8 mouse cellular contexts compared by ENCODE assay signal in genomic region chr8:71462191-71462590, GRCm38 (mm10). TPM values are rescaled to one million over a fixed set of nuclear protein-coding genes. Genes with fewer than 3 reads are reported as not detected.
DNase-seq lines count a peak whose midpoint lies in the region; ATAC-seq lines count a peak whose summit lies in the region.

No protein-coding gene starts in this region.

- peak overlapping the region; percentile 80 for H3K9ac ChIP-seq in embryonic facial prominence, embryonic 13.5 days
- H3K9ac ChIP-seq in hindbrain, embryonic 12.5 days: peak overlapping the region; percentile 90; the same call in 1 of the 2 replicates
- peak overlapping the region; percentile 90 for H3K9ac ChIP-seq in midbrain, embryonic 13.5 days (replicated peaks)

- 74% methylated on average over 4 of the region's 4 CpGs for WGBS in embryonic facial prominence, embryonic 13.5 days
- WGBS in hindbrain, embryonic 12.5 days: 74% methylated on average over 4 of the region's 4 CpGs
- 76% methylated on average over 4 of the region's 4 CpGs for WGBS in midbrain, embryonic 13.5 days

- peak overlapping the region; percentile 90 for H3K4me3 ChIP-seq in embryonic facial prominence, embryonic 13.5 days
- peak overlapping the region; percentile 72 for H3K4me3 ChIP-seq in hindbrain, embryonic 12.5 days
- H3K4me3 ChIP-seq in midbrain, embryonic 13.5 days (replicated peaks): peak overlapping the region; percentile 82

- H3K9me3 ChIP-seq in embryonic facial prominence, embryonic 13.5 days: no peaks in the 10 kb centered on the region
- H3K9me3 ChIP-seq in hindbrain, embryonic 12.5 days (replicated peaks): no peaks in the 10 kb centered on the region
- H3K9me3 ChIP-seq in midbrain, embryonic 13.5 days: no peaks in the 10 kb centered on the region

- H3K36me3 ChIP-seq in embryonic facial prominence, embryonic 13.5 days: peaks cover 42% of the 10 kb centered on the region
- H3K36me3 ChIP-seq in hindbrain, embryonic 12.5 days: peaks cover 43% of the 10 kb centered on the region
- H3K36me3 ChIP-seq in midbrain, embryonic 13.5 days: peaks cover 46% of the 10 kb centered on the region

- intact Hi-C loops in left cerebral cortex, postnatal 25 days (cut with DNase I): loop anchor here (5.0 kb wide), 2 partner anchors 80 to 565 kb away; partner anchors contain the start of genes Nr2f6 and Rpl18a

- peaks cover 33% of the 10 kb centered on the region for H3K4me1 ChIP-seq in embryonic facial prominence, embryonic 13.5 days
- H3K4me1 ChIP-seq in hindbrain, embryonic 12.5 days: peaks cover 46% of the 10 kb centered on the region
- H3K4me1 ChIP-seq in midbrain, embryonic 13.5 days (replicated peaks): peaks cover 61% of the 10 kb centered on the region

- no peak overlapping the region for H3K27ac ChIP-seq in embryonic facial prominence, embryonic 13.5 days
- no peak overlapping the region for H3K27ac ChIP-seq in hindbrain, embryonic 12.5 days
- H3K27ac ChIP-seq in midbrain, embryonic 13.5 days: 0 out of 2 replicates have a peak overlapping the region, but pooled peaks have one; percentile 87

- peak overlapping the region; percentile 90 for H3K4me2 ChIP-seq in embryonic facial prominence, embryonic 13.5 days
- H3K4me2 ChIP-seq in hindbrain, embryonic 12.5 days (replicated peaks): peak overlapping the region; percentile 82
- H3K4me2 ChIP-seq in midbrain, embryonic 13.5 days (replicated peaks): peak overlapping the region; percentile 78

- DNase-seq in kidney, adult 11 months: peak; percentile 5
- no peak for DNase-seq in kidney, postnatal 10 days
- no peak for DNase-seq in urinary bladder, postnatal 14 days (ENCODE audit: low spot score)
- DNase-seq in left cerebral cortex, postnatal 25 days (ENCODE audit: low spot score in 2 of 2): no peak
- DNase-seq in cerebellum, adult 9-10 months: no peak

- ATAC-seq in embryonic facial prominence, embryonic 13.5 days (ENCODE audit: insufficient number of reproducible peaks, insufficient read depth, low FRiP score, low TSS enrichment, low read depth): no peak
- ATAC-seq in hindbrain, embryonic 12.5 days (ENCODE audit: low FRiP score): no peak
- ATAC-seq in midbrain, embryonic 13.5 days: no peak

- no peaks in the 10 kb centered on the region for H3K27me3 ChIP-seq in embryonic facial prominence, embryonic 13.5 days
- H3K27me3 ChIP-seq in hindbrain, embryonic 12.5 days: no peaks in the 10 kb centered on the region
- H3K27me3 ChIP-seq in midbrain, embryonic 13.5 days: no peaks in the 10 kb centered on the region

RNA-seq across cellular contexts. Expression of gene Abhd8, which starts 1.3 kb away (rescaled TPM):
- polyA plus RNA-seq in embryonic facial prominence, embryonic 13.5 days (2015; fragmentation: Nextera tagmentation; extraction: Ambion mirVana): 61.4 and 69.5 TPM in 2 replicates
- polyA plus RNA-seq in hindbrain, embryonic 12.5 days (2016; fragmentation: Nextera tagmentation; extraction: Ambion mirVana): 107 and 108 TPM in 2 replicates
- polyA plus RNA-seq in midbrain, embryonic 13.5 days (2015; fragmentation: Nextera tagmentation; extraction: Ambion mirVana): 114 and 133 TPM in 2 replicates
- 100 to 1,000 TPM; 299 to 324 TPM for total RNA-seq in left cerebral cortex, postnatal 25 days (2021)

RNA-seq across cellular contexts. Expression of gene Mrpl34, which starts 2.6 kb away (rescaled TPM):
- 146 and 148 TPM in 2 replicates for polyA plus RNA-seq in embryonic facial prominence, embryonic 13.5 days (2015; fragmentation: Nextera tagmentation; extraction: Ambion mirVana)
- 194 and 214 TPM in 2 replicates for polyA plus RNA-seq in hindbrain, embryonic 12.5 days (2016; fragmentation: Nextera tagmentation; extraction: Ambion mirVana)
- polyA plus RNA-seq in midbrain, embryonic 13.5 days (2015; fragmentation: Nextera tagmentation; extraction: Ambion mirVana): 242 TPM in 2 replicates
- total RNA-seq in left cerebral cortex, postnatal 25 days (2021): 10 to 100 TPM; 59.7 to 60.8 TPM

RNA-seq across cellular contexts. Expression of gene Dda1, which starts 6.8 kb away (rescaled TPM):
- 109 and 113 TPM in 2 replicates for polyA plus RNA-seq in embryonic facial prominence, embryonic 13.5 days (2015; fragmentation: Nextera tagmentation; extraction: Ambion mirVana)
- polyA plus RNA-seq in hindbrain, embryonic 12.5 days (2016; fragmentation: Nextera tagmentation; extraction: Ambion mirVana): 155 and 161 TPM in 2 replicates
- 197 TPM in 2 replicates for polyA plus RNA-seq in midbrain, embryonic 13.5 days (2015; fragmentation: Nextera tagmentation; extraction: Ambion mirVana)
- 10 to 100 TPM; 80.9 to 84.8 TPM for total RNA-seq in left cerebral cortex, postnatal 25 days (2021)

RNA-seq across cellular contexts. Expression of gene Ano8, which starts 23.6 kb away (rescaled TPM):
- polyA plus RNA-seq in embryonic facial prominence, embryonic 13.5 days (2015; fragmentation: Nextera tagmentation; extraction: Ambion mirVana): 2.2 and 3.0 TPM in 2 replicates
- 18.0 and 19.6 TPM in 2 replicates for polyA plus RNA-seq in hindbrain, embryonic 12.5 days (2016; fragmentation: Nextera tagmentation; extraction: Ambion mirVana)
- polyA plus RNA-seq in midbrain, embryonic 13.5 days (2015; fragmentation: Nextera tagmentation; extraction: Ambion mirVana): 5.3 and 9.3 TPM in 2 replicates
- total RNA-seq in left cerebral cortex, postnatal 25 days (2021): 10 to 100 TPM; 59.9 to 60.9 TPM

RNA-seq across cellular contexts. Expression of gene Gtpbp3, which starts 25.7 kb away (rescaled TPM):
- 22.4 and 23.5 TPM in 2 replicates for polyA plus RNA-seq in embryonic facial prominence, embryonic 13.5 days (2015; fragmentation: Nextera tagmentation; extraction: Ambion mirVana)
- 15.3 and 16.5 TPM in 2 replicates for polyA plus RNA-seq in hindbrain, embryonic 12.5 days (2016; fragmentation: Nextera tagmentation; extraction: Ambion mirVana)
- 11.6 and 13.2 TPM in 2 replicates for polyA plus RNA-seq in midbrain, embryonic 13.5 days (2015; fragmentation: Nextera tagmentation; extraction: Ambion mirVana)
- 10 to 100 TPM; 28.6 to 33.2 TPM for total RNA-seq in left cerebral cortex, postnatal 25 days (2021)
